Mouse (Mus musculus): ENCODE measurements around the gene Glt8d1.

The Glt8d1 gene

DNA sequence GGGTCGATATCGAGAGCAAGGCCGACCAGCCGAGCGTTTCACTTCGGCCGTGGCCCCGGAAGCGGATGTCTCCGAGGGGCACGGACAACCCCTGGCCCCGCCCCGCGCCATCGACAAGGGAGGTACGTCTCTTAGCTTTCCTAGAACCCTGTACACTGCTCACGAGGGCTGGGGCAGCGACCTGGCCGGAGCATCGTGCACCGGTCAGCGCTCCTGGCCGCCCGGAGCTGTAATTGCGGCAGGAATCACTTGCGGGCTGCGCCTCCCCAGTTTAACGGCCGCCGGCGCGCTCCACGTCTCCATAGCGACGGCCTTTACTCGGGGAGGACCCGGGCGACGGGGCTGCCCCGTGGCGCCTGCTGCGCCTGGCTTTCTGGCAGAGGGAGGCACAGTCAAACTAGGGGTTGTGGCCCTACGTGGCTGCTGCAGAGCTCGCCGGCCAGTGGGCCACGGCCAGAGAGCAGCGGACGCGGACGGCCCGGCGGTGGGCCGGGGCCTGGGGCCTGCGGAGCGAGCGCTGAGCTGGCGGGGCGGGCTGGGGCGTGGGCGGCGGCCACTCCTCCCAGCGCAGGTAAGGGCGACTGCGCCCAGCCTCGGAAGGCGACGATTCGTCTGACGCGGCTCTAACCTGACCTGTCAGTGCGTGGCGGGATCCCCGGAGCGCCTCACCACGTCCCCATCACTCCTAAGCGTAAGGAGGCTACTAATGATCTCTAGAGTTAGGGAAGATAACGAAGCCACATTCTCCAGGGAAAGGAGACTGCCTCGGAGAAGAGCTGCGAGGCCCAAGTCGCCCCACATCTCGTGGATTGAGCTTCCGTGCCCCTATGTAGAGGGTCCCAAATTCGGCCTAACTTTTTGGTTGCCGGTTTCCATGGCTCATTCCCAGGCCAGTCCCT, at the start of gene Glt8d1, which contains the start of gene Spcs1:
Gene Glt8d1, plus strand, starts transcription at position 94 of the 899 bp plus-strand sequence.
Gene Spcs1, minus strand, starts transcription at position 366 of the 899 bp plus-strand sequence.
- DNase-seq = peak; percentile 73 to 91

DNA sequence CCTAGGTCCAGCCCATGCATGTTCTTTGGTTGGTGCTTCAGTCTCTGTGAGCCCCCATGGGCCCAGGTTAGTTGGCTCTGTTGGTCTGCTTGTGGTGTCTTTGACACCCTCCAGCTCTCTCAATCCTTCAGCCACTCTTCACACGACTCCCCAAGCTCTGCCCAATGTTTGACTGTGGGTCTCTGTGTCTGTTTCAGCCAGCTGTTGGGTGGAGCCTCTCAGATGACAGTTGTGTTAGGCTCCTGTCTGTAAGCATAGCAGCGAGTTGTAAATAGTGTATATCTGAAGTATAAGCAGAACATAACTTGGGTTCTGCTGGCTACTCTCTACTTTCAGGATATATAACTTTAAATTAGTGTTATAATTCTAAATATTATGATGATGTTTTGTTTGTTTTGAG, 42.7 kb upstream of the Glt8d1 start:
- DNase-seq = no peak

DNA sequence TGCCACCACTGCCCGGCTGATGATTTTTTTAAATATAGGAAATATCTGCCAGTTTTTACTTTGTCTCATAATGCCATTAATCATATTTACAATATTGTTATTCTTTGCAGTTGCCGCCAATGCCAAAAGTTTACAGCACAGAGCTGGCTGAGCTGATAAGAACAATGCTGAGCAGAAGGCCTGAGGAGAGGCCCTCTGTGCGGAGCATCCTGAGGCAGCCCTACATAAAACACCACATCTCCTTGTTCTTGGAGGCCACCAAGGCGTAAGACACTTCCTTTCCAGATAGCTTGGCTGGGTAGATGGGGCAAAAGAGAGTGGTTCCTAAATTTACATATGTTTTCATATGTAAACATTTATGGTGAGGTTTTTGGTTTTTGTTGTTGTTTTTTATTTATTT, 42.2 kb upstream of the Glt8d1 start:
- no peak for DNase-seq

DNA sequence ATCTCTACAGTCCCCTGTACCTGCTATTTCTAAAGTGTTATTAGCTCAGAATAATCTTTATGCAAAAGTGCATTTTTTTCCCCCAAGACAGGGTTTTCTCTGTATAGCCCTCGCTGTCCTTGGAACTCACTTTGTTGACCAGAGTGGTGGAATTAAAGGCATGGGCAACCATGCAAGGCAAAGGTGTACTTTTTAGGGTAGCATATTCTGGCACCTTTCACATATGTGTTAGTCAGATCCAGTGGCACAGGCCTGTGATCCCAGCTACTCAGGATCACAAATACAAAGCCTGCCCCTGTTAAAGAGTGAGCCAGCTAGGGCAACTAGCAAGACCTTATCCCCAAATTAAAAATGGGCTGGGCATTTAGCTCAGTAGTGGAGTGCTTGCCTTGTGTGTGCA, 40.8 kb upstream of the Glt8d1 start:
- DNase-seq = no peak

DNA sequence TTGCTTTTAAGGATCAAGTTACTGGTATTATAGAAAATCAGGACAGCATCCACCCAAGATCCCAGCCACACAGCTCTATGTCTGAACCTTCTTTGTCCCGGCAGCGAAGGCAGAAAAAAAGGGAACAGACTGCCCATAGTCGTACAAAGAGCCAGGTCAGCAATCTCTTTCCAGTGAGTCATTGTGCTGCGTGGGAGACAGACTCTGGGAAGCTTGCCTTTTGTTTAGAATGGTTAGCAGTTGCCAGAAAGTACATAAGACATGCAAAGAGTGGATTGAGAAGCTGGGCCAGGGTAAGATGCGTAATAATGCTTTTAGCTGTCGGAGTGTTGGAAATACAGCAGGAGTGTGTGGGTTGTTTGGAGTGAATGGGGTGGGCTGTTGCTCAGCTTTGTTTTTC, 27.0 kb upstream of the Glt8d1 start:
- DNase-seq = no peak

DNA sequence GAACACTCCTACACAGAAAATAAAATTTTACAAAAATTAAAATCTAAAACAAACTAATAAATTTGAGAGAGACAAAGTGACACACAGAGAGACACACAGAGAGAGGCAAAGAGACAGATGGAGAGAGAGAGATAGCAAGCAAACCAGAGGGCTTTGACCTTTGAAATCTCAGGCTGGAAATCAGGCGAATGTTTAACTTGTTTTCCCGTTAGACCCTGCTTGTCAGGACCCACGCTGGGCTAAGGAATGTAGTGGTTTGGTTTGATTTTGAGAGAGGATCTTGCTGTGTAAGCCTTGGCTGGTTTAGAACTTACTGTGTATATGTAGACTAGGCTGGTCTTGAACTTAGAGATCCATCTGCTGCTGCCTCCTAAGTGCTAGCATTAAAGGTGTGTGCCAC, 25.0 kb upstream of the Glt8d1 start:
- no peak for DNase-seq

DNA sequence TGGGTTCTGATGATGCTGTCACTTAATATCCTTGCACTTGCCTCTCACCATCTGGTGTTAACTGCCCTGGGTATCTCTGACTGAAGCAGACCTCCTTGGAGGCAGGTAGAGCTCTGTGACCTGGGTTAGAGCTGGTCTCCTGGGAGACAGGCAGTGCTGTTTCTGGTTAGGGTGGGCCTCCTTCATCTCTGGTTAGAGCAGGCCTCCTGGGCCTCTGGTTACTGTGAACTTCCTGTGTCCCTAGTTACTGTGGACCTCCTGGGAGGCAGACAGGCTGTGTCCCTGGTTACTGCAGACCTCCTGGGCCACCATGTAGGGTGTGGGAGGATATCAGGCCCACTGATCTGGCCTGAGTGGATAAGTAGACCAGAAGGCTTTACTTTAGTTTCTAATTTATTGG, 4.8 kb upstream of the Glt8d1 start:
- DNase-seq = no peak

DNA sequence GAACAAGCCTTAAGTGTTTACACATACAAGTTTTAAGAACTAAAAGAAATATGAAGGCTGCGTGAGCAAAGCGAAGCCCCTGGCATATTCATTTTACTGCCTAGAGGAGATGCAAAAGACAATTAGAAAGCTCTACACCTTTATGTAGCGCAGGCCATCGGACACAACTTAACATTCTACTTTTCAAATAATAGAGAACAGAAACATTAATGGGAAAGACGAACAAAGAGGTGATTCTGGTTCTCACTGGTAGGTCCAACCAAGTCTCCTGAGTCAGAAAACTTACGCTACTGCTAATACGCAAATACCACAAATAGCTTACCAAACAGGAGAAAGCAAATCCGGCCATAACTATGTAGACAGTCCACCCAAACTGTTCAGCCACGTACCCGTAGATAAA, 844 bp upstream of the Glt8d1 start:
- no peak for DNase-seq

DNA sequence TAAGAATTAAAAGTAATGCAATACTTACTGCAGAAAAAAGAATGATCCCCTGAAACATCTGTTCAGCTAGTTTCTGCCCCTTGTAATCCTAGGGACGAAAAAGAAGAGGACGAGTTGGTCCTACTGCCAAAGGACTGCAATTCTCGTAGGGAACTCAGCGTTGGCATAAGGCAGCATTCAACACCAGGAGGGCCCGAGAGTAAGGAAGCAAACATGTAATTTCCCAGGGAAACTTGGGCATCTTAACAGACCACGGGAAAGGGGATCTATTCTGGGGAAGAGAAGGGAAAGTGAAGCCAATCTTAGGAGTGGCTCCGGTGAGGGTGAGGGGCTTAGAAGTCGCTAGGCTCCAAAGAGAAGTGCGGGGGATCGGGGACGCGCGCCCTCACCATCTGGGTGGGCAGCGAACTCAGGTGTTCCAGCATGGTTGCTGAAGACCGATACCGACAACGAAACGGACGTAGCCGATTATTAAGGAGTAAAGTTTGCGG, 339 bp upstream of the Glt8d1 start:
- DNase-seq = no peak

DNA sequence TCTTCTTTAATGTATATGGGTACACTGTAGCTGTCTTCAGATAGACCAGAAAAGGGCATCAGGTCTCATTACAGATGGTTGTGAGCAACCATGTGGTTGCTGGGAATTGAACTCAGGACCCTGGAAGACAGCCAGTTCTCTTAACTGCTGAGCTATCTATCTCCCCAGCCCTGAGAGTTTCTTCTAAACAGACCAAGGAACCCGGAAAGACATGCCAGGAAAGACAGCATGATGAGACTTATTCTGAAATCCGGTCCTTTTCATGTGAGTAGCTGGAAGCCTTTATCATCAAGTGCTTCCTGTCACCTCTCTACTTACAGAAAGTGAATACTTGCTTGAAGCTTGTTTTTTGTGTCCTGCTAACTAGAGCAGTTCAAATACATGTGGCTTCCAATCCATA, 3.3 kb downstream of the Glt8d1 start:
- DNase-seq = no peak

DNA sequence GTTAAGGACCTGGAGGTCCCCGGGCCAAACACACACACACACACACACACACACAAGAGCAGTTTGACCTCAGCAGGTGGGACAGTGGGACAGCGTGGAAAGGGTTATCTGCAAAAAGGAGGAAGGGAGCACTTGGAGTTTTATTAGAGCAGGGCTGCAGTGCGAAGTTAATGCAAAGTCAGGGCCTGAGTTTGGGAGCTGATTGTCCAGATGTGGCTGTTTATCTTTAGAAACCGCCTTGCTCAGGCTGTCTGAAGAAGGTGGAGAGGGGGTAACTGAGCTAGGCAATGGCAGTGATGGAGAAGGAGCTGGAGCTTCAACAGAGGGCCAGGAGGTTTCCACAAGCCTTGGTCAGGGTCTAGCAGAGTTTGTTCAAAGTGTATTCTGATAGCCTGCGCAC, 5.6 kb downstream of the Glt8d1 start:
- no peak for DNase-seq

DNA sequence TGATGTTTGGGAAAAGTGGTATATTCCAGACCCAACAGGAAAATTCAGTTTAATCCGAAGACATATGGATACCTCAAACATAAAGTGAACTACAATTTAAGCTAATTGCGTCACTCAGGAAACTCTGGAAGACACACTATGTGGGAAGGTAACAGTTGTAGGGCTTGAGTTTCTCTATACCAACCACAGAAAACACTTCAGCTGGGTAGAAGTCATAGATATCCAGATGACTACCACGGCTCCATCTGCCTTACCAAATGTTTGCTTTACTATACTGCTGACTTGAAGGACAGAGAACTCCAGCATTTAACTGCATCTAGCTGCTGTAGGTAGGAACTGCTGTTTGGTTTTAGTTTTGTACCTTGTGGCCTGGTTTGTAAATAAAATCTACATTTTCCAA, 10.4 kb downstream of the Glt8d1 start:
- no peak for DNase-seq

DNA sequence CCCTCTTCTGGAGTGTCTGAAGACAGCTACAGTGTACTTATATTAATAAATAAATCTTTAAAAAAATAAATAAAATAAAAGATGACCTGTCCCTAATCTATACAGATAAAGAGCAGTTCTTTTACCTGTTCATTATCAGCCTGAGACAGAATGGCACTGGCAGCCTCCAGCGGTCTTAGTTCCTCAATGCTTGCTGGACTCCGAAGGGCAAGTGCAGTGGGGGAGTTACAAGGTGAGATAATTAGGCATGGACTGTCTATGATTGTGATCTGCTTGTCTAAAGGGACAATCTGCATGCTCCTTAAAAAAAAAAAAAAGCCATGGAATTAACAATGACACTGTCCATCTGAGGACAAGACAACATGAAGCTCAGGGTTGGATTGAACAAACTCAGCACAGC, 12.7 kb downstream of the Glt8d1 start:
- DNase-seq = no peak

DNA sequence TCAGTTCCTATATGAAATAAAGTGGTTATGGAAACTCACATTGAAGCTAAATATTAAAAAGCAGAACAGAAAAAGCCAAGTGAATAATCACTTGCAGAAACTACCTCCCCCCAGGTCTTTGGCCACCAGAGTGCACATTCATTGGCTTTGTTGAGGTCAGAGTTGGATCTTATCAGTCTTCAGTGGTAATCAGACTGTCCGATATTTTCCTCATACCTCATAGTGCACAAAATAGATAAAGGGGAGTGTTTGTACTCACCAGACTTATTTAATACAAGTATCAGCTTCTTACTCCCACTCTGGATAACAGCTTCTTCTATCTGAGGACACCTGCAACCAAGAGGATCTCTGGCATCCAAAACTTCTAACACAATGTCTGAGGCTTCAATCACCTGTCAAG, 14.9 kb downstream of the Glt8d1 start:
- no peak for DNase-seq

DNA sequence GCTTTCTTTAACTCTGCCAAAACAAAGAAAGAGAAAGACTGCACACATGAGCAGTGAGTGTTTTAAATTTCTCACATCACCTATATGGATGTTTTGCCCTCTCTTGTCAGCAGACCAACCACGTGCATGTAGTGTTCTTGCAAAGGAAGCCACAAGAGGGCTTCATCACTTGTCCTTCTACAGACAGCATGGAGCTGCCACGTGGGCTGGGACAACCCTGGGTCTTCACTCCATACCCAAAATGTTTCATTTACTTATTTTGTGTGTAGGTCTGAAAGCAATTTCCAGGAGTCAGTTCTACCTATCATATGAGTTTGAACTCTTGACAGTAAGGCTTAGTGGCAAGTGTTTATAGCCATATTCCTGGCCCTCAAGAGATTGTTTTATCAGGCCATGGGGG, 16.7 kb downstream of the Glt8d1 start:
- no peak for DNase-seq

DNA sequence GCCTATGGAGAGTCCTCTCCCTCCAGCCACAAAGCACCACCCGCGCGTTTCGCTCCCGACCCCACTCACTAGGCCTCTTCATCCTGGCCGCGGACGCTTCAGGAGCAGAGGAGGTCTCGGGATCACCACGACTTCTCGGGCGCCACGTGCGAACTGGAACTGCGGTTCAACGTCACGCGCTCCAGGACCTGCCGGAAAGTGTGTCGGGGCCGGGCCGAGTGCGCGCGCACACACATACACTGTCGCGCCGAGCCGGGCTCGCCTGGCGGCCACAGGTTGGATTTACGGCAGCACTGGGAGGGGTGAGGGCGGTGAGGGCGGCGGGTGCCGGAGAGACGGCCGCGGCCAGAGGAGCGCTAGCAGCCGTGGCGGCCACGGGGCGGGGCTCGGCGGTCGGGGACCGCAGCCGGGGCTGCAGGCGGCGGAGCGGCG, 17.7 kb downstream of the Glt8d1 start, which contains the start of the genes Pbrm1 and Gnl3:
Gene Pbrm1, plus strand, starts transcription at position 279 of the 432 bp plus-strand sequence.
Gene Gnl3, minus strand, starts transcription at position 293 of the 432 bp plus-strand sequence.
- peak; percentile 95 for DNase-seq

DNA sequence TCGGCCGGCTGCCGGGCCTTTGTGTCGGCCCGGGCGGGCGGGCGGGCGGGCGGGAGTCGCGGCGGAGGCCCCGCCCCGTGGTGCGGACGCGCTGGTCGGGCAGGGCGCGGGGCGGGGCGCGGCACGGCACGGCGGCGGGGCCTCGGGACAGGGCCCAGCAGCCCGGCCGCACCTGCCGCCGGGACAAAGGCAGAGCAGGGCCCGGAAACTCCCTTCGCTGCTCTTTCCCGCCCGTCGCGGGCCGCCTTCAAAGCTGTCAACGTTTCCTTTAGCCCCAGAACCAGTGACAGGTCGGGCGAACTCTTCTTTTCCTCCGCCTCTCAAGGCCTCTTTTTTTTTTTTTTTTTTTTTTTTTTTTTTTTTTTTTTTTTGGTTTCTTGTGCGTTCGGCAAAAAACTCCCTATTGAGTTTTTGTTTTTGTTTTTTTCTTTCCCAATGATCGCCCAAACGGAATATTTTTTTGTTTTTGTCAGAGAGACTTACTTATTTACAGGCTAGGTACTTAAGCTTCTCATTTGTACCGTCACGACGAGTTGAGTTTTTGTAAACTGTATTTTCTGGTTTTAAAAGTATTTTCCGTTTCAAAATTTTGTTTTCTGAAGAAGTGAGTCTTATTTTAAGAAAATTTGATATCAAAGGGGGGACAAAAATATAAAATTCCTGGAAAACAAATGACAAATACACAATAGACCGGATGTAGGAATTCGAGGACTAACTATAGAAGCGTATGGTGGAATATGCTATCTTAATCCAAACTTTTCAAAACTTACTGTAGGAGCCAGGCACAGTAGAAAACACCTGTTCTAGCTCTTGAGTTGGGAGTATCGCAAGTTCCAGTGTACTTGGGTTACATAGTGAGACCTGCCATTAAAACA, 18.4 kb downstream of the Glt8d1 start:
- peak; percentile 79 to 80 for DNase-seq

DNA sequence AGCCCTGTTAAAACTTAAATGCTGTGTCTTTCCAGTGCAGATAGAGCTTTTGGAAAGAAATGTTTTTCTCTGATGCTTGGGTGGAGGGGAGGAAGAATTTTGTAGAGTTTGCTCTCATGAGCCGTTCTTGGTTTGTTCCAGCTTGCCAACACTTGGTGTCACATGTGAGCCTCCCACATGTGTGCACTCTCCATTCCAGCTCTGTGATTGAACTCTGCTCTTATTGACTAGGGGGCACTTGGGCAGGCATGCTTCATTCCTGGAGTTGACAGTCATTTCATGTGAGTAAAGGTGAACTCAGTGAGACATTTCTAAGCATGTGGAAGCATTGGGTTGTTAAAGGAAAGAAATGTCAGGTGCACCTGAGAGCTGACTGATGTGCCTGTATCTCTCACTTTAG, 21.4 kb downstream of the Glt8d1 start:
- DNase-seq = no peak

DNA sequence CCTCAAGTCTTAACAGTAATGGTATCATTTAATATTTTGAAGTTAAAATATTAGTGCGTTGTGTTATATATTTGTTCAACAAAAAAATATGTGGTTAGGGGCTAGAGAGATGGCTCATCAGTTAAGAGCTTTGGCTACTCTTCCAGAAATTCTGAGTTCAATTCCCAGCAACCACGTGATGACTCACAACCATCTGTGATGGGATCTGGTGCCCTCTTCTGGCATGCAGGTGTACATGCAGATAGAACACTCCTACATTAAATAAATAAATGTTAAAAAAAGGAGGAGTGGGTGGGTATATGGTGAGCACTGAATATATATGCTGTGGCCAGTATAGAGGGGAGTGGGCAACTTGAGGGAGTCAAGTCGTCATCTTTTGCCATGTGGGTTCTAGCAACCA, 24.6 kb downstream of the Glt8d1 start:
- DNase-seq = no peak

DNA sequence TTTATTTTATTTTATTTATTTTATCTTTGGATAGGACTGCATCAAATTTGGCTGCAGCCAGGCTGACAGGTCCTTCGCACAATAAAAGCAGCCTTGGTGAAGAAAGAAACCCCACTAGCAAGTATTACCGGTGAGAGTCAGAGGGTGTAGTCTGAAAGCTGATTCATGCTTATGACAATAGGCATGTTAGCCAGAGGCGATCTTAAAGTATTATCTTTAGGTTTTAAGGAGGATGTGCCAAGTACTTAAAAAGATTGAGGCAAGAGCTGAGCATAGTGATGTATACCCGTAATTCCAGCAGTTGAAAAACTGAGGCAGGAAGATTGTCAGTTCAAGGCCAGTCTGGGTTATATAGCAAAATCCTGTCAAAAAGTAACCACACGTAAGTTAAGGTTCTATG, 44.1 kb downstream of the Glt8d1 start:
- no peak for DNase-seq

DNA sequence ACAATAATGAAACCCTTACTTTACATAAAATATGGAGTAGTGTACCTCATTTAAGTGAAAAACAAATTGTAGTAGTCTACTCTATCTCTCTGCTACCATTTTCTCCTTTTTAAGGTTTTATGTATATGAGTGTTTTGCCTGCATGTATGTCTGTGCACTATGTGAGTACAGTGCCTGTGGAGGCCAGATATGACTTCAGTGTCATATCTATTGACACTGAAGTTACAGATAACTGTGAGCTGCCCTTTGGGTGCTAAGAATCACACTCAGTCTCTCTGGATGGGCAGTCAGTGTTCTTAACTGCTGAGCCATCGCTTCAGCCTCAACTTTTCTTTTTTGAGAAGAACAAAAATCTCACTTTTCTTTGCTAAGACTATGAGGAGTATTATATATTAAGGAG, 44.6 kb downstream of the Glt8d1 start:
- no peak for DNase-seq

All from spleen, adult 18-20 months (tissue).